Mouse (Mus musculus) intestine, embryonic 14.5 days (tissue): ENCODE results near the gene Tril. TPM values are rescaled to one million over a fixed set of nuclear protein-coding genes. Genes with fewer than 3 reads are reported as not detected.

ENCODE experiments used
- ATAC-seq: fragments of 200-750 bp; cut with Nextera tagmentation; replicated peaks from 2 replicates; pipeline ENCODE4 v1.8.0; 2017; ENCODE audit warnings: low read depth, moderate number of reproducible peaks, moderate TSS enrichment, moderate library complexity; ENCODE audit not compliant: low FRiP score, low TSS enrichment
- DNase-seq: peaks from one replicate; pipeline ENCODE4 v3.0.0-alpha.2; 2018; ENCODE audit warnings: low spot score
- H3K27ac ChIP-seq: fragments of 300-500 bp; sonication (generic); 2 replicates; pipeline ENCODE4 v1.5.1; 2014; ENCODE audit warnings: low read depth, mild to moderate bottlenecking, control low read depth
- H3K27me3 ChIP-seq: fragments of 300-500 bp; sonication (generic); replicated peaks from 2 replicates; pipeline ENCODE4 v1.6.1; 2014; ENCODE audit warnings: low read length, control low read depth; ENCODE audit not compliant: control insufficient read depth, insufficient read depth
- H3K36me3 ChIP-seq: fragments of 300-500 bp; sonication (generic); 2 replicates; pipeline ENCODE4 v1.6.1; 2014; ENCODE audit warnings: low read length, control low read depth; ENCODE audit not compliant: control insufficient read depth, insufficient read depth
- H3K4me1 ChIP-seq: fragments of 300-500 bp; sonication (generic); replicated peaks from 2 replicates; pipeline ENCODE4 v1.6.1; 2014; ENCODE audit warnings: low read length, control low read depth, mixed read lengths; ENCODE audit not compliant: control insufficient read depth, insufficient read depth
- H3K4me2 ChIP-seq: fragments of 300-500 bp; sonication (generic); 2 replicates; pipeline ENCODE4 v1.6.1; 2014; ENCODE audit warnings: low read length
- H3K4me3 ChIP-seq: fragments of 300-500 bp; sonication (generic); 2 replicates; pipeline ENCODE4 v1.5.1; 2014; ENCODE audit warnings: low read depth, low read length, control low read depth, mixed read lengths
- H3K9ac ChIP-seq: fragments of 300-500 bp; sonication (generic); 2 replicates; pipeline ENCODE4 v1.6.1; 2014; ENCODE audit warnings: mild to moderate bottlenecking, low read length
- H3K9me3 ChIP-seq: fragments of 300-500 bp; sonication (generic); 2 replicates; pipeline ENCODE4 v1.6.1; 2016; ENCODE audit warnings: low read length, control low read depth; ENCODE audit not compliant: control insufficient read depth
- WGBS: fragments of 180-500 bp; shearing (Covaris S2); extraction: QIAGEN DNeasy Blood & Tissue Kit; methylation state at CpG from one replicate; pipeline ENCODE4 v1.1.7; 2014; 5-methylcytosine and 5-hydroxymethylcytosine counted together
- polyA plus RNA-seq: library from polyadenylated mRNA; unstranded; fragments of >200 nt; fragmentation: Nextera tagmentation; extraction: Ambion mirVana; gene quantifications from 2 replicates; pipeline ENCODE4 v1.2.1, GENCODE M21; 2014

The Tril gene
- 15.9 and 16.5 TPM in 2 replicates for polyA plus RNA-seq

- Histone ChIP-seq H3K4me2 (peak within 1 kb of the TSS; percentile 88), H3K4me3 (peak within 1 kb of the TSS; percentile 56), H3K9me3 (no peaks in the 10 kb centered on the region), H3K27me3 (peaks cover 45% of the 10 kb centered on the region), H3K4me1 (peaks cover 26% of the 10 kb centered on the region), H3K27ac (peak within 1 kb of the TSS; percentile 93), H3K36me3 (no peaks in the 10 kb centered on the region), H3K9ac (peak within 1 kb of the TSS; percentile 57)
- under 1% methylated on average over 43 of the region's 43 CpGs for WGBS
- ATAC-seq (peak; percentile 73), DNase-seq (peak; percentile 90)
Observed at GRCm38 (mm10) chr6:53820486-53820985, at the start of gene Tril. Gene Tril (minus strand): TSS chr6:53820830.

GRCm38 (mm10) chr6:53863011-53863410, 42.4 kb upstream of the Tril start:
- Histone ChIP-seq H3K4me3 (no peak overlapping the region), H3K4me1 (no peaks in the 10 kb centered on the region; the same call in 1 of the 2 replicates), H3K9ac (no peak overlapping the region), H3K4me2 (no peak overlapping the region), H3K27me3 (no peaks in the 10 kb centered on the region), H3K36me3 (no peaks in the 10 kb centered on the region), H3K9me3 (no peaks in the 10 kb centered on the region), H3K27ac (no peak overlapping the region)
- 83% methylated on average over 2 of the region's 2 CpGs for WGBS
- ATAC-seq = no peak
- no peak for DNase-seq

- DNase-seq = no peak
- no peaks in the 10 kb centered on the region for H3K27me3 ChIP-seq
- ATAC-seq = no peak
- H3K9ac ChIP-seq = no peak overlapping the region
- no peaks in the 10 kb centered on the region for H3K9me3 ChIP-seq
- H3K4me3 ChIP-seq = no peak overlapping the region
- no peaks in the 10 kb centered on the region for H3K36me3 ChIP-seq
- 58% methylated on average over 1 of the region's 1 CpGs for WGBS
- H3K4me1 ChIP-seq = peaks cover 18% of the 10 kb centered on the region
- H3K27ac ChIP-seq = no peak overlapping the region
- no peak overlapping the region for H3K4me2 ChIP-seq
Observed at GRCm38 (mm10) chr6:53859106-53859505, 38.5 kb upstream of the Tril start.

GRCm38 (mm10) chr6:53857822-53858221, 37.2 kb upstream of the Tril start:
- ATAC-seq (no peak), DNase-seq (no peak)
- no peak overlapping the region for H3K4me2 ChIP-seq
- 52% methylated on average over 7 of the region's 7 CpGs for WGBS
- no peaks in the 10 kb centered on the region for H3K36me3 ChIP-seq
- peaks cover 23% of the 10 kb centered on the region for H3K4me1 ChIP-seq
- no peaks in the 10 kb centered on the region for H3K9me3 ChIP-seq
- H3K9ac ChIP-seq = no peak overlapping the region
- no peak overlapping the region for H3K4me3 ChIP-seq
- H3K27ac ChIP-seq = no peak overlapping the region
- no peaks in the 10 kb centered on the region for H3K27me3 ChIP-seq

- WGBS = 85% methylated on average over 2 of the region's 2 CpGs
- Histone ChIP-seq H3K4me1 (peaks cover 23% of the 10 kb centered on the region), H3K27me3 (no peaks in the 10 kb centered on the region), H3K36me3 (no peaks in the 10 kb centered on the region), H3K9ac (no peak overlapping the region), H3K27ac (no peak overlapping the region), H3K9me3 (no peaks in the 10 kb centered on the region), H3K4me3 (no peak overlapping the region), H3K4me2 (no peak overlapping the region)
- ATAC-seq (no peak), DNase-seq (no peak)
Observed at GRCm38 (mm10) chr6:53856775-53857174, 36.1 kb upstream of the Tril start.

GRCm38 (mm10) chr6:53854971-53855856, 34.6 kb upstream of the Tril start:
- no peak overlapping the region for H3K27ac ChIP-seq
- no peak for DNase-seq
- H3K36me3 ChIP-seq = no peaks in the 10 kb centered on the region

GRCm38 (mm10) chr6:53854226-53854625, 33.6 kb upstream of the Tril start:
- Histone ChIP-seq H3K27ac (no peak overlapping the region), H3K4me1 (peaks cover 23% of the 10 kb centered on the region), H3K9me3 (no peaks in the 10 kb centered on the region), H3K27me3 (no peaks in the 10 kb centered on the region), H3K4me3 (no peak overlapping the region), H3K4me2 (no peak overlapping the region), H3K36me3 (no peaks in the 10 kb centered on the region), H3K9ac (no peak overlapping the region)
- WGBS = 69% methylated on average over 2 of the region's 2 CpGs
- no peak for DNase-seq
- no peak for ATAC-seq

More at GRCm38 (mm10) chr6:53854971-53855856, 34.6 kb upstream of the Tril start:
- whole genome bisulfite sequencing = 62% methylated on average over 12 of the region's 12 CpGs
- Histone ChIP-seq H3K9ac (no peak overlapping the region), H3K9me3 (no peaks in the 10 kb centered on the region), H3K4me1 (peaks cover 23% of the 10 kb centered on the region), H3K27me3 (no peaks in the 10 kb centered on the region), H3K4me3 (no peak overlapping the region), H3K4me2 (no peak overlapping the region)
- 0 out of 2 replicates have a peak, but pooled peaks have one; percentile 43 for ATAC-seq

GRCm38 (mm10) chr6:53853546-53853945, 32.9 kb upstream of the Tril start:
- no peak overlapping the region for H3K9ac ChIP-seq
- H3K9me3 ChIP-seq = no peaks in the 10 kb centered on the region
- WGBS = 64% methylated on average over 3 of the region's 3 CpGs
- no peak overlapping the region for H3K27ac ChIP-seq
- DNase-seq (no peak), ATAC-seq (no peak)
- no peaks in the 10 kb centered on the region for H3K36me3 ChIP-seq
- H3K27me3 ChIP-seq = no peaks in the 10 kb centered on the region
- peaks cover 23% of the 10 kb centered on the region for H3K4me1 ChIP-seq
- no peak overlapping the region for H3K4me3 ChIP-seq
- no peak overlapping the region for H3K4me2 ChIP-seq
